Mouse (Mus musculus): ENCODE measurements at regions not wholly inside any gene's neighbourhood (a gene's known extent, or its start where the extent isn't known, plus 50 kb on each side); places are given as distances from the start of the nearest gene placed in this dataset.

DNA sequence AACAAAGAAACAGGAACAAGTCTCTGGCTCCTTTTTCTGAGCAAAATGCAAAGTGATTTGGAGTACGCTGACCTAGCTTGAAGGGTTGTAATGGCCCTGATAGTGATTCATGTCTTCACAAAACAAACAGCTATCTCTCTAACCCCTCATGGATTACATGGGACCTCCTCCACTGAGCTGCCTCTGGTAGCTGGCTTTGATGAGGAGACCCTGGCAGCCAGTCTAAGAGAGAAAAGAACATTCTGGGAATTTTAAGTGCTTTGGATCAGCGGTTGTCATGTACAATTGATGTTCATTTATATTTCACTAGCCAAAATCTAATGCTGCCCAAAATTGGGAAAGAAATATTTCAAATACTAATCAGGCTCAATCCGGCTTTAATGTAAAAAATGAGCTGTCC is 177.2 kb upstream of the Pard3b start:
- TF ChIP-seq CTCF (IDR thresholded peaks at IDR 0.05): no peak
- no peak for TF ChIP-seq POLR2A (IDR thresholded peaks at IDR 0.05; ENCODE audit: insufficient read depth, low read depth, low read length)

Measured in heart, adult 2 months (tissue).